In genomic region chr2:116019959-116020358, GRCm38 (mm10) we compare ENCODE assay signal across 13 mouse cellular contexts. TPM values are rescaled to one million over a fixed set of nuclear protein-coding genes. Genes with fewer than 3 reads are reported as not detected.
A peak's percentile ranks its signal among the peaks of the same experiment; 100 is the strongest.
DNase-seq lines count a peak whose midpoint lies in the region; ATAC-seq and TF ChIP-seq lines count a peak whose summit lies in the region.
"Had no signal": no experiment of that assay in that cellular context is flagged by ENCODE, and none has a peak within 500 bp of the region (broad histone marks: within the 10 kb centered on the region; RNA-seq: fewer than 3 reads in every experiment).

No protein-coding gene starts in this region.

- no peak overlapping the region for H3K9ac ChIP-seq in intestine, embryonic 14.5 days (ENCODE audit: low read length)
- no peak overlapping the region for H3K9ac ChIP-seq in intestine, postnatal 0 days (ENCODE audit: low read depth, low read length)
- no peak overlapping the region for H3K9ac ChIP-seq in embryonic facial prominence, embryonic 15.5 days
- no peak overlapping the region for H3K9ac ChIP-seq in intestine, embryonic 15.5 days
- H3K9ac ChIP-seq in neural tube, embryonic 13.5 days: peak overlapping the region; percentile 52
- H3K9ac ChIP-seq: liver, embryonic 14.5 days had no signal

- 42% methylated on average over 9 of the region's 9 CpGs for WGBS in intestine, embryonic 14.5 days
- WGBS in intestine, postnatal 0 days: 48% methylated on average over 9 of the region's 9 CpGs
- 34% methylated on average over 9 of the region's 9 CpGs for WGBS in embryonic facial prominence, embryonic 15.5 days
- WGBS in intestine, embryonic 15.5 days: 44% methylated on average over 9 of the region's 9 CpGs
- 8% methylated on average over 9 of the region's 9 CpGs for whole genome bisulfite sequencing in neural tube, embryonic 13.5 days

- no peak for DNase-seq in intestine, embryonic 14.5 days (ENCODE audit: low spot score)
- DNase-seq in right cerebral cortex, postnatal 25 days: no peak
- DNase-seq in cerebellum, postnatal 10 days: no peak
- DNase-seq in MN1 (ENCODE audit: low spot score): no peak
- DNase-seq: cerebellum, postnatal 14 days; gastrocnemius, postnatal 25 days; kidney, postnatal 10 days had no signal

- H3K4me1 ChIP-seq in intestine, embryonic 14.5 days (replicated peaks; ENCODE audit: control insufficient read depth, insufficient read depth, low read length): peaks cover 20% of the 10 kb centered on the region
- H3K4me1 ChIP-seq in intestine, postnatal 0 days (replicated peaks; ENCODE audit: control insufficient read depth, insufficient read depth, low read length): no peaks in the 10 kb centered on the region
- peaks cover 28% of the 10 kb centered on the region for H3K4me1 ChIP-seq in embryonic facial prominence, embryonic 15.5 days
- H3K4me1 ChIP-seq in intestine, embryonic 15.5 days (replicated peaks): peaks cover 15% of the 10 kb centered on the region
- H3K4me1 ChIP-seq in neural tube, embryonic 13.5 days (replicated peaks): peaks cover 46% of the 10 kb centered on the region

- H3K27ac ChIP-seq in intestine, embryonic 14.5 days (ENCODE audit: low read depth): peak overlapping the region; percentile 47
- no peak overlapping the region for H3K27ac ChIP-seq in intestine, postnatal 0 days (ENCODE audit: low read depth, low read length)
- peak overlapping the region; percentile 8; the same call in 1 of the 2 replicates for H3K27ac ChIP-seq in embryonic facial prominence, embryonic 15.5 days (replicated peaks)
- no peak overlapping the region for H3K27ac ChIP-seq in intestine, embryonic 15.5 days
- peak overlapping the region; percentile 85 for H3K27ac ChIP-seq in neural tube, embryonic 13.5 days (replicated peaks)
- H3K27ac ChIP-seq: liver, embryonic 14.5 days had no signal

- no peaks in the 10 kb centered on the region for H3K27me3 ChIP-seq in intestine, embryonic 14.5 days (replicated peaks; ENCODE audit: control insufficient read depth, insufficient read depth, low read length)
- no peaks in the 10 kb centered on the region for H3K27me3 ChIP-seq in intestine, postnatal 0 days (replicated peaks; ENCODE audit: control insufficient read depth, insufficient read depth, low read length)
- H3K27me3 ChIP-seq in embryonic facial prominence, embryonic 15.5 days: no peaks in the 10 kb centered on the region
- H3K27me3 ChIP-seq in intestine, embryonic 15.5 days (replicated peaks): no peaks in the 10 kb centered on the region
- no peaks in the 10 kb centered on the region for H3K27me3 ChIP-seq in neural tube, embryonic 13.5 days

- H3K4me2 ChIP-seq in intestine, embryonic 14.5 days (ENCODE audit: low read length): no peak overlapping the region
- no peak overlapping the region for H3K4me2 ChIP-seq in intestine, postnatal 0 days (replicated peaks; ENCODE audit: low read depth)
- no peak overlapping the region for H3K4me2 ChIP-seq in embryonic facial prominence, embryonic 15.5 days (replicated peaks)
- H3K4me2 ChIP-seq in intestine, embryonic 15.5 days (replicated peaks): no peak overlapping the region
- peak overlapping the region; percentile 42 for H3K4me2 ChIP-seq in neural tube, embryonic 13.5 days

- peaks cover 45% of the 10 kb centered on the region for H3K36me3 ChIP-seq in intestine, embryonic 14.5 days (ENCODE audit: control insufficient read depth, insufficient read depth, low read length)
- H3K36me3 ChIP-seq in intestine, postnatal 0 days (ENCODE audit: control insufficient read depth, insufficient read depth): no peaks in the 10 kb centered on the region
- no peaks in the 10 kb centered on the region for H3K36me3 ChIP-seq in embryonic facial prominence, embryonic 15.5 days
- no peaks in the 10 kb centered on the region for H3K36me3 ChIP-seq in intestine, embryonic 15.5 days
- peaks cover 2% of the 10 kb centered on the region; the same call in 1 of the 2 replicates for H3K36me3 ChIP-seq in neural tube, embryonic 13.5 days

- no peak for ATAC-seq in intestine, embryonic 14.5 days (replicated peaks; ENCODE audit: low FRiP score, low TSS enrichment, low read depth)
- ATAC-seq in intestine, postnatal 0 days: no peak; the same call in 1 of the 2 replicates
- ATAC-seq in embryonic facial prominence, embryonic 15.5 days (ENCODE audit: insufficient number of reproducible peaks, low FRiP score, low TSS enrichment, low read depth): no peak
- ATAC-seq in intestine, embryonic 15.5 days: peak; percentile 18; the same call in 1 of the 2 replicates
- ATAC-seq in neural tube, embryonic 13.5 days (ENCODE audit: low read depth): peak; percentile 66
- ATAC-seq: activated CD4-positive, CD25-positive, alpha-beta regulatory T cell, adult 4 months had no signal

- TF ChIP-seq CTCF in intestine, postnatal 0 days (IDR thresholded peaks at IDR 0.05; ENCODE audit: low read depth): no peak

- H3K9me3 ChIP-seq in intestine, embryonic 14.5 days (ENCODE audit: control insufficient read depth, low read length): no peaks in the 10 kb centered on the region
- no peaks in the 10 kb centered on the region for H3K9me3 ChIP-seq in intestine, postnatal 0 days (ENCODE audit: control insufficient read depth)
- no peaks in the 10 kb centered on the region for H3K9me3 ChIP-seq in embryonic facial prominence, embryonic 15.5 days (replicated peaks)
- H3K9me3 ChIP-seq in intestine, embryonic 15.5 days: no peaks in the 10 kb centered on the region
- H3K9me3 ChIP-seq in neural tube, embryonic 13.5 days: no peaks in the 10 kb centered on the region

- H3K4me3 ChIP-seq in intestine, embryonic 14.5 days (ENCODE audit: low read depth, low read length): no peak overlapping the region
- no peak overlapping the region for H3K4me3 ChIP-seq in intestine, postnatal 0 days (ENCODE audit: low read depth, low read length)
- no peak overlapping the region for H3K4me3 ChIP-seq in embryonic facial prominence, embryonic 15.5 days (replicated peaks)
- H3K4me3 ChIP-seq in intestine, embryonic 15.5 days (replicated peaks): no peak overlapping the region
- no peak overlapping the region for H3K4me3 ChIP-seq in neural tube, embryonic 13.5 days

RNA-seq across cellular contexts. Expression of gene Meis2, which starts 45.7 kb away (rescaled TPM):
- 67.3 and 73.2 TPM in 2 replicates for polyA plus RNA-seq in intestine, embryonic 14.5 days (2014; fragmentation: Nextera tagmentation; extraction: Ambion mirVana)
- 13.1 and 14.0 TPM in 2 replicates for polyA plus RNA-seq in intestine, postnatal 0 days (2015; fragmentation: Nextera tagmentation; extraction: Ambion mirVana)
- 33.4 and 36.4 TPM in 2 replicates for polyA plus RNA-seq in embryonic facial prominence, embryonic 15.5 days (2015; fragmentation: Nextera tagmentation; extraction: Ambion mirVana)
- 39.9 and 41.5 TPM in 2 replicates for polyA plus RNA-seq in intestine, embryonic 15.5 days (2015; fragmentation: Nextera tagmentation; extraction: Ambion mirVana)
- polyA plus RNA-seq in neural tube, embryonic 13.5 days (2015; fragmentation: Nextera tagmentation; extraction: Ambion mirVana): 92.0 and 98.7 TPM in 2 replicates

Comparison
In these comparisons a context has a peak if more than half of its experiments do, and no peak if none do; other contexts are left out.
1. ATAC-seq: peak in intestine, embryonic 15.5 days (single experiment) and neural tube, embryonic 13.5 days (single experiment); none in intestine, embryonic 14.5 days (single experiment), intestine, postnatal 0 days (single experiment) and embryonic facial prominence, embryonic 15.5 days (single experiment).
2. H3K27ac ChIP-seq: peak in intestine, embryonic 14.5 days (single experiment), embryonic facial prominence, embryonic 15.5 days (single experiment) and neural tube, embryonic 13.5 days (single experiment); none in intestine, postnatal 0 days (single experiment) and intestine, embryonic 15.5 days (single experiment).